Mouse (Mus musculus): ENCODE data around the gene Bmp2k. TPM values are rescaled to one million over a fixed set of nuclear protein-coding genes. Genes with fewer than 3 reads are reported as not detected.
A peak's percentile ranks its signal among the peaks of the same experiment; 100 is the strongest.

Bmp2k gene
- total RNA-seq (2021), result 10 to 100 TPM; 22.3 to 24.7 TPM
- long read RNA-seq, experiment 1, full-length matches to known transcripts, result 11 of 17 reads
- long read RNA-seq, experiment 1, partial matches to known transcripts, result 3 of 17 reads
- long read RNA-seq, experiment 1, other reads (novel, unspliced or antisense), result 3 of 17 reads
- long read RNA-seq, experiment 2, full-length matches to known transcripts, result 5 of 8 reads
- long read RNA-seq, experiment 2, partial matches to known transcripts, result 0 of 8 reads
- long read RNA-seq, experiment 2, other reads (novel, unspliced or antisense), result 3 of 8 reads

GRCm38 (mm10) chr5:96997310-96997801 is at the start of gene Bmp2k:
Gene Bmp2k, plus strand, starts transcription at chr5:96997689.
- peak; percentile 95 for DNase-seq

- no peak for DNase-seq
Measured at GRCm38 (mm10) chr5:96948856-96949527, 48.5 kb upstream of the Bmp2k start.

- no peak for DNase-seq
Measured at GRCm38 (mm10) chr5:96949839-96950666, 47.4 kb upstream of the Bmp2k start.

GRCm38 (mm10) chr5:96950667-96951492 is 46.6 kb upstream of the Bmp2k start:
- no peak for DNase-seq

- no peak for DNase-seq
Measured at GRCm38 (mm10) chr5:96951493-96952105, 45.9 kb upstream of the Bmp2k start.

- DNase-seq, result no peak
Measured at GRCm38 (mm10) chr5:96954040-96954439, 43.4 kb upstream of the Bmp2k start.

GRCm38 (mm10) chr5:96954466-96955027 is 42.9 kb upstream of the Bmp2k start:
- no peak for DNase-seq

GRCm38 (mm10) chr5:96956926-96957325 is 40.6 kb upstream of the Bmp2k start:
- no peak for DNase-seq

- DNase-seq, result no peak
Measured at GRCm38 (mm10) chr5:96961122-96961521, 36.4 kb upstream of the Bmp2k start.

GRCm38 (mm10) chr5:96961852-96962251 is 35.6 kb upstream of the Bmp2k start:
- no peak for DNase-seq

GRCm38 (mm10) chr5:96962252-96962933 is 35.1 kb upstream of the Bmp2k start:
- no peak for DNase-seq

GRCm38 (mm10) chr5:96962934-96963301 is 34.6 kb upstream of the Bmp2k start:
- no peak for DNase-seq

- no peak for DNase-seq
Measured at GRCm38 (mm10) chr5:96964062-96965028, 33.1 kb upstream of the Bmp2k start.

GRCm38 (mm10) chr5:96965029-96965403 is 32.5 kb upstream of the Bmp2k start:
- no peak for DNase-seq

GRCm38 (mm10) chr5:96965503-96965902 is 32.0 kb upstream of the Bmp2k start:
- no peak for DNase-seq

GRCm38 (mm10) chr5:96968628-96969027 is 28.9 kb upstream of the Bmp2k start:
- no peak for DNase-seq

GRCm38 (mm10) chr5:96969032-96969431 is 28.5 kb upstream of the Bmp2k start:
- no peak for DNase-seq

- DNase-seq, result no peak
Measured at GRCm38 (mm10) chr5:96969705-96970471, 27.6 kb upstream of the Bmp2k start.

GRCm38 (mm10) chr5:96970472-96970848 is 27.0 kb upstream of the Bmp2k start:
- DNase-seq, result no peak
